Mouse (Mus musculus) lung, embryonic 14.5 days (tissue): ENCODE measurements around the gene Gp1ba. TPM values are rescaled to one million over a fixed set of nuclear protein-coding genes. Genes with fewer than 3 reads are reported as not detected.

Experiments used
- ATAC-seq: fragments of 200-750 bp; cut with Nextera tagmentation; 2 replicates; pipeline ENCODE4 v1.8.0; 2017; ENCODE audit warnings: mild to moderate bottlenecking, moderate TSS enrichment, moderate library complexity; ENCODE audit not compliant: insufficient read depth
- DNase-seq: peaks from one replicate; pipeline ENCODE4 v3.0.0-alpha.2; 2015
- H3K27ac ChIP-seq: fragments of 300-500 bp; sonication (generic); 2 replicates; pipeline ENCODE4 v1.5.1; 2014; ENCODE audit warnings: low read depth, mild to moderate bottlenecking, moderate library complexity
- H3K27me3 ChIP-seq: fragments of 300-500 bp; sonication (generic); 2 replicates; pipeline ENCODE4 v1.6.1; 2014; ENCODE audit warnings: low read length, control low read depth; ENCODE audit not compliant: insufficient read depth
- H3K36me3 ChIP-seq: fragments of 300-500 bp; sonication (generic); 2 replicates; pipeline ENCODE4 v1.6.1; 2014; ENCODE audit warnings: control low read depth; ENCODE audit not compliant: insufficient read depth
- H3K4me1 ChIP-seq: fragments of 300-500 bp; sonication (generic); 2 replicates; pipeline ENCODE4 v1.6.1; 2014; ENCODE audit warnings: antibody characterized with exemption, control low read depth; ENCODE audit not compliant: insufficient read depth
- H3K4me2 ChIP-seq: fragments of 300-500 bp; sonication (generic); 2 replicates; pipeline ENCODE4 v1.6.1; 2014; ENCODE audit warnings: mild to moderate bottlenecking
- H3K4me3 ChIP-seq: fragments of 300-500 bp; sonication (generic); 2 replicates; pipeline ENCODE4 v1.5.1; 2014; ENCODE audit warnings: low read depth, low read length
- H3K9ac ChIP-seq: fragments of 300-500 bp; sonication (generic); 2 replicates; pipeline ENCODE4 v1.6.1; 2014
- H3K9me3 ChIP-seq: fragments of 300-500 bp; sonication (generic); 2 replicates; pipeline ENCODE4 v1.6.1; 2016; ENCODE audit warnings: low read depth, low read length, control low read depth
- CTCF ChIP-seq: IDR thresholded peaks from 2 replicates; pipeline ENCODE4 v1.5.1; 2016; ENCODE audit warnings: antibody characterized with exemption, low read depth
- WGBS: fragments of 180-500 bp; shearing (Covaris S2); extraction: QIAGEN DNeasy Blood & Tissue Kit; methylation state at CpG from one replicate; pipeline ENCODE4 v1.1.7; 2014; 5-methylcytosine and 5-hydroxymethylcytosine counted together
- polyA plus RNA-seq: library from polyadenylated mRNA; unstranded; fragments of >200 nt; fragmentation: Nextera tagmentation; extraction: Ambion mirVana; gene quantifications from 2 replicates; pipeline ENCODE4 v1.2.1, GENCODE M21; 2014

Gp1ba gene
- polyA plus RNA-seq, 1 experiment from 2014 or later: 1.1 TPM

GRCm38 (mm10) chr11:70653345-70654197, 14.6 kb downstream of the Gp1ba start:
- Histone ChIP-seq H3K9ac (peak overlapping the region; percentile 97), H3K27me3 (no peaks in the 10 kb centered on the region), H3K36me3 (peaks cover 48% of the 10 kb centered on the region), H3K27ac (peak overlapping the region; percentile 99), H3K4me3 (peak overlapping the region; percentile 100), H3K9me3 (no peaks in the 10 kb centered on the region), H3K4me1 (peaks cover 26% of the 10 kb centered on the region), H3K4me2 (peak overlapping the region; percentile 97)
- DNase-seq: peak; percentile 80
- peak; percentile 41 for ATAC-seq
- no peak for TF ChIP-seq CTCF
- WGBS: under 1% methylated on average over 63 of the region's 63 CpGs

- Histone ChIP-seq H3K4me1 (peaks cover 26% of the 10 kb centered on the region), H3K36me3 (peaks cover 43% of the 10 kb centered on the region), H3K27ac (peak within 1 kb of the TSS; percentile 99), H3K9me3 (no peaks in the 10 kb centered on the region), H3K9ac (peak within 1 kb of the TSS; percentile 97), H3K27me3 (no peaks in the 10 kb centered on the region), H3K4me2 (peak within 1 kb of the TSS; percentile 97), H3K4me3 (peak within 1 kb of the TSS; percentile 100)
- WGBS: 1% methylated on average over 60 of the region's 61 CpGs
- no peak for TF ChIP-seq CTCF
- DNase-seq (peak; percentile 88), ATAC-seq (peak; percentile 42)
Measured at GRCm38 (mm10) chr11:70654198-70654922, 15.4 kb downstream of the Gp1ba start, which contains the start of gene Pfn1. TSS of gene Pfn1 (minus strand) at chr11:70654644.

GRCm38 (mm10) chr11:70654923-70655570, 16.1 kb downstream of the Gp1ba start:
- Histone ChIP-seq H3K27ac (peak overlapping the region; percentile 99), H3K9me3 (no peaks in the 10 kb centered on the region), H3K4me3 (peak overlapping the region; percentile 100), H3K36me3 (peaks cover 38% of the 10 kb centered on the region), H3K9ac (peak overlapping the region; percentile 97), H3K4me2 (peak overlapping the region; percentile 97), H3K27me3 (no peaks in the 10 kb centered on the region), H3K4me1 (peaks cover 26% of the 10 kb centered on the region)
- DNase-seq: peak; percentile 92
- no peak for TF ChIP-seq CTCF
- WGBS: under 1% methylated on average over 44 of the region's 48 CpGs
- ATAC-seq: peak; percentile 48

- Histone ChIP-seq H3K27ac (peak overlapping the region; percentile 99), H3K9ac (peak overlapping the region; percentile 97), H3K9me3 (no peaks in the 10 kb centered on the region), H3K4me1 (peaks cover 26% of the 10 kb centered on the region), H3K4me2 (peak overlapping the region; percentile 97), H3K36me3 (peaks cover 34% of the 10 kb centered on the region), H3K27me3 (no peaks in the 10 kb centered on the region), H3K4me3 (peak overlapping the region; percentile 100)
- DNase-seq: peak; percentile 77
- peak; percentile 40; the same call in 1 of the 2 replicates for ATAC-seq
- under 1% methylated on average over 61 of the region's 61 CpGs for WGBS
- no peak for TF ChIP-seq CTCF
Measured at GRCm38 (mm10) chr11:70655571-70656455, 16.9 kb downstream of the Gp1ba start.

- ATAC-seq: peak; percentile 1; the same call in 1 of the 2 replicates
- 5% methylated on average over 16 of the region's 16 CpGs for WGBS
- H3K36me3 ChIP-seq: peaks cover 34% of the 10 kb centered on the region
- H3K4me2 ChIP-seq: peak overlapping the region; percentile 97
- peak overlapping the region; percentile 97 for H3K9ac ChIP-seq
- peaks cover 26% of the 10 kb centered on the region for H3K4me1 ChIP-seq
- no peaks in the 10 kb centered on the region for H3K27me3 ChIP-seq
- peak overlapping the region; percentile 100 for H3K4me3 ChIP-seq
- H3K9me3 ChIP-seq: no peaks in the 10 kb centered on the region
- peak overlapping the region; percentile 99 for H3K27ac ChIP-seq
- peak; percentile 75 for DNase-seq
- TF ChIP-seq CTCF: no peak
Measured at GRCm38 (mm10) chr11:70656456-70656927, 17.6 kb downstream of the Gp1ba start.

GRCm38 (mm10) chr11:70656964-70657363, 18.0 kb downstream of the Gp1ba start, which contains the start of gene Eno3:
TSS of gene Eno3 (plus strand) at chr11:70657202.
- peak within 1 kb of the TSS; percentile 99 for H3K27ac ChIP-seq
- DNase-seq (peak; percentile 55), ATAC-seq (no peak)
- H3K9ac ChIP-seq: peak within 1 kb of the TSS; percentile 97
- H3K9me3 ChIP-seq: no peaks in the 10 kb centered on the region
- 4% methylated on average over 3 of the region's 3 CpGs for WGBS
- peaks cover 24% of the 10 kb centered on the region for H3K4me1 ChIP-seq
- H3K36me3 ChIP-seq: peaks cover 33% of the 10 kb centered on the region
- TF ChIP-seq CTCF: no peak
- peak within 1 kb of the TSS; percentile 100 for H3K4me3 ChIP-seq
- H3K27me3 ChIP-seq: no peaks in the 10 kb centered on the region
- H3K4me2 ChIP-seq: peak within 1 kb of the TSS; percentile 97
